Mouse (Mus musculus) bone marrow, adult 2 months (tissue): ENCODE data around the gene Brix1. TPM values are rescaled to one million over a fixed set of nuclear protein-coding genes. Genes with fewer than 3 reads are reported as not detected.

Experiments used
- H3K27ac ChIP-seq: fragments of 200-500 bp; 2 replicates; pipeline ENCODE4 v1.5.1; 2012; ENCODE audit warnings: low read depth, mild to moderate bottlenecking, control low read depth, inconsistent platforms, low read length; ENCODE audit not compliant: control insufficient read depth, poor library complexity, insufficient read depth
- H3K4me1 ChIP-seq: fragments of 200-500 bp; 2 replicates; pipeline ENCODE4 v1.6.1; 2011; ENCODE audit warnings: low read length; ENCODE audit not compliant: control insufficient read depth, insufficient read depth
- H3K4me3 ChIP-seq: fragments of 200-500 bp; replicated peaks from 2 replicates; pipeline ENCODE3; 2011; ENCODE audit warnings: mild to moderate bottlenecking, low read depth, low read length, control low read depth; ENCODE audit not compliant: control insufficient read depth
- CTCF ChIP-seq: fragments of 200-500 bp; IDR thresholded peaks from 2 replicates; pipeline ENCODE4 v1.5.1; 2011; ENCODE audit warnings: low read length, control low read depth; ENCODE audit not compliant: control insufficient read depth, insufficient read depth
- POLR2A ChIP-seq: fragments of 200-500 bp; IDR thresholded peaks from 2 replicates; pipeline ENCODE4 v1.6.1; 2011; ENCODE audit warnings: low read depth, mild to moderate bottlenecking, control low read depth, low read length, borderline replicate concordance; ENCODE audit not compliant: control insufficient read depth
- WGBS: fragments of 180-500 bp; shearing (Covaris S2); methylation state at CpG from one replicate; pipeline ENCODE4 v1.1.7; 2018; 5-methylcytosine and 5-hydroxymethylcytosine counted together
- polyA plus RNA-seq: library from polyadenylated mRNA; stranded (reverse); fragments of >200 nt; gene quantifications from 2 replicates; pipeline ENCODE4 v1.2.4, GENCODE M21; 2011; ENCODE audit warnings: low replicate concordance; ENCODE audit not compliant: missing spikeins, insufficient read depth, insufficient read length

Brix1 gene
- polyA plus RNA-seq, 1 experiment, result 45.1 TPM

DNA sequence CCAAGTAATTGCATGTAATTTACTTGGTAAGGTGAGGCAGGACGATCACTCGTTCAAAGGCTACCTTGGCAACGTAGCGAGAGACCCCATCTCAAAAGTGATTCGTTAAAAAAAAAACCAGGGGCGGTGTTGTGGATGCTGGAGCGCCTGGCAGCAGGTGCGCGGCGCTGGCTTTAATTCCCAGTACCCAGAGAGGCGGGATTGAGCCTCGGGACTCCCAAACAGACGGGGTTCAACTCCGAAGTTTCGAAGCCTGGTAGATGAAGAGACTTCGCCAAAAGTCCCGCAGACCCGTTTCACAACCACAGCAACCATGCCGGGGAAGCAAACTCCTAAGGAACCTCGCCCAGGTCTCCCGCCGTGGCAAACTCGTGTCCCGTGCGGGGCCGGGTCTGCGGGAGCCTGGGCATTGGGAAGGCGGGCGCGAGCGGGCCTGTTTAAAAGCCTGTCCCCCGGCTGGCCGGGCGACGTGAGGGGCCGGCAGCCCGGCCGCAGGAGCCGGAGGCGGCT, 16.1 kb downstream of the Brix1 start:
- no peaks in the 10 kb centered on the region; the same call in 1 of the 2 replicates for H3K4me1 ChIP-seq
- H3K27ac ChIP-seq, result peak overlapping the region; percentile 70; the same call in 1 of the 2 replicates
- TF ChIP-seq CTCF, result no peak
- TF ChIP-seq POLR2A, result no peak
- under 1% methylated on average over 40 of the region's 40 CpGs for WGBS
- H3K4me3 ChIP-seq, result peak overlapping the region; percentile 81

DNA sequence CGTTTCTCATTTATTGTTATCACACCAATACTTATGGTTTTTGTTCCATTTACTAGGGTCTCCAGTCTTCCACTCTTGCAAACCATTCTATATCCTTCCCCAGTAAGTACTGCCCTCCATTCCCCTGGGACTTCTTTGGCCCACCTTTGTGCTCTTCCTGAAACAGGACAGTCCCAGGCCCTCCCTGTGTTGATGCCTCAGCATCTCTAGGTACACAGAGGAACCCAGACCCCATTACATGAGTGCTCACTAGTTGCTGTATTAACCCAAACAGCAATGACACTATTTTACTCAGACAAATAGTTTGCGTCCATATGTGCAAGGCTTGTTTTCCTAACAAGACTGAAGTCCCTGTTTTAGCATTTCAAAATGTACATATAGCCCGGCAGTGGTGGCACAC, 17.0 kb downstream of the Brix1 start:
- H3K4me3 ChIP-seq, result no peak overlapping the region
- WGBS, result 72% methylated on average over 3 of the region's 3 CpGs
- no peak for TF ChIP-seq CTCF
- no peak for TF ChIP-seq POLR2A

GRCm38 (mm10) chr15:10464678-10465077, 21.1 kb downstream of the Brix1 start:
- TF ChIP-seq POLR2A, result no peak
- no peak for TF ChIP-seq CTCF
- no peak overlapping the region for H3K27ac ChIP-seq
- WGBS, result 61% methylated on average over 3 of the region's 3 CpGs
- H3K4me3 ChIP-seq, result no peak overlapping the region
- H3K4me1 ChIP-seq, result peaks cover 1% of the 10 kb centered on the region; the same call in 1 of the 2 replicates

More for the DNA sequence above, 17.0 kb downstream of the Brix1 start:
- Histone ChIP-seq H3K4me1 (peaks cover 1% of the 10 kb centered on the region; the same call in 1 of the 2 replicates), H3K27ac (no peak overlapping the region)

DNA sequence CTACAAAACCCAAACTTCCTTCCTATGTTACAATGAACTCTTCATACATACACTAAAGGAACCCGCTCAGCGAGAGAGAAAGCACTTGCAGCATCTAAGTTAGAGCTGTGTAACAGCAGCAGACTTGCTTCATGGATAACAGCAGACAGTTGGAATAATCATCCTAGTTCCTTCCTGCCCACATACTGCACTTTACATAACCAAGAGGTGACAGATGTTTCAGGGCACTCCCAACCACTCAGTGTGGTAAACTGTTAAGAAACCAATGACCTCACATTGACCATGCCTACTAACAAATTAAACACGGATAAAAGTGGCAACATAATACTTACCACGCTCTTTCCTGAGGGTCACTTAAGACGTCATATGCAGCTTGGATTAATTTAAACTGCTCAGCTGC, 22.2 kb downstream of the Brix1 start:
- TF ChIP-seq CTCF, result no peak
- no peak for TF ChIP-seq POLR2A
- WGBS, result 28% methylated on average over 5 of the region's 5 CpGs
- H3K27ac ChIP-seq, result no peak overlapping the region

DNA sequence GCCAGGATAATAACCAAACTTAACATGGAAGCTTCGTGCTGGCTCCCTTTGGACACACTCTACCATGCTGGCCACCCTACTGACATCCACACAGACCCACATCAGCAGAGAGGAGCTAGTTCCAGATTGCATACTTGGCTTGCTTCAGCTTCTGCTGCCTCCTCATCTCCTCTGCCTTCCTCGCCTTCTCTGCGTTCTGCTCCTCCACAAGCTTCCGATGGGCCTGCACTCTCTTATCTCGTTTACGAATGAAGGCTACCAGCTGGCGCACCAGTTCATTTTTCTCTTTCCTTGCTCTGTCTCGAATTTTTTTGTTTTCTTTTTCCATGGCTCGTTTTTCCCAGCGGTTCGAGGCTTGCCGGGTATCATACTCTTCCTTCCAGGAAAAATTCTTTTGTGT, 24.8 kb downstream of the Brix1 start:
- Histone ChIP-seq H3K4me3 (no peak overlapping the region), H3K4me1 (peaks cover 1% of the 10 kb centered on the region; the same call in 1 of the 2 replicates), H3K27ac (no peak overlapping the region)
- 86% methylated on average over 12 of the region's 12 CpGs for WGBS
- TF ChIP-seq POLR2A (no peak), CTCF (no peak)

More for the DNA sequence above, 22.2 kb downstream of the Brix1 start:
- Histone ChIP-seq H3K4me3 (no peak overlapping the region), H3K4me1 (peaks cover 1% of the 10 kb centered on the region; the same call in 1 of the 2 replicates)

DNA sequence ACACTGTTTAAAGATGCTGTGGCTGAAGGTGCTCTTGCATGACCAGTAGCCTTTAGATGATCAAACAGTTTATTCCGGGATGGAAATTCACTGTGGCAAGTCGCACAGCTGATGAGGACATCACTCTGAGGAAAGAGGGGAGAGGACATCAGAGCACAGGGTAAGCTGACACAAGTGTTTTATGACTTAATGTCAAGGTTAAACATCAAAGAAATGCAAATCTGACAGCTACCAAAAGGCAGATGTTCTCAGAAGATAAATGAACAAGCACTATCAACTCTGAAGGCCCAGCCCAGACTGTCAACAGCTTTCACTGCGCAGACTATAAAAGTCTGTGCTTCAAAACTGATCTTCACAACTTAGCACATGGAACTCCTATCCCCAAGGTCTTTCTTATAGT, 38.6 kb downstream of the Brix1 start:
- Histone ChIP-seq H3K27ac (no peak overlapping the region), H3K4me1 (no peaks in the 10 kb centered on the region), H3K4me3 (no peak overlapping the region)
- 80% methylated on average over 3 of the region's 3 CpGs for WGBS
- TF ChIP-seq POLR2A (no peak), CTCF (no peak)

DNA sequence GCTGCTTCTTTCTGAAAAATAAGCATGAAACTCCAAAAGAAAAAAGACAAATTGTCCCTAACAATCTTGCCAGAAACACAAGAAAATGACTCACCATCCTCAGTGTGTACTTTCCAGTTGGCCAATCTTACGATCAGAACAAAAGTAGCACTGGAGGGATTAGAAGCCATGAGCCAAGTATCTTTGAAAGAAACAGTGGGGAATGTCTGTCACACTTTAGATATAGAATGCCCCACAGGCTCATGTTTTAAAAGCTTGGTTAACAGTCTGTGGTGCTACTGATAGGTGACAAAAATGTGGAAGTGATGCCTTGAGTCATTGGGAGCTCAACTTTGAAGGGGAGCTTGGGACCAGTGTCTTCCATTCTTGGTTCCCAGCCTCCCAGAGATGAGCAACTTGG, 43.5 kb downstream of the Brix1 start:
- 92% methylated on average over 1 of the region's 1 CpGs for WGBS
- Histone ChIP-seq H3K4me1 (no peaks in the 10 kb centered on the region), H3K27ac (no peak overlapping the region), H3K4me3 (no peak overlapping the region)
- TF ChIP-seq CTCF (no peak), POLR2A (no peak)

- 88% methylated on average over 9 of the region's 9 CpGs for WGBS
- Histone ChIP-seq H3K4me3 (no peak overlapping the region), H3K4me1 (no peaks in the 10 kb centered on the region), H3K27ac (no peak overlapping the region)
- TF ChIP-seq CTCF, result no peak
- no peak for TF ChIP-seq POLR2A
Measured at GRCm38 (mm10) chr15:10441493-10441892, 44.3 kb downstream of the Brix1 start.

DNA sequence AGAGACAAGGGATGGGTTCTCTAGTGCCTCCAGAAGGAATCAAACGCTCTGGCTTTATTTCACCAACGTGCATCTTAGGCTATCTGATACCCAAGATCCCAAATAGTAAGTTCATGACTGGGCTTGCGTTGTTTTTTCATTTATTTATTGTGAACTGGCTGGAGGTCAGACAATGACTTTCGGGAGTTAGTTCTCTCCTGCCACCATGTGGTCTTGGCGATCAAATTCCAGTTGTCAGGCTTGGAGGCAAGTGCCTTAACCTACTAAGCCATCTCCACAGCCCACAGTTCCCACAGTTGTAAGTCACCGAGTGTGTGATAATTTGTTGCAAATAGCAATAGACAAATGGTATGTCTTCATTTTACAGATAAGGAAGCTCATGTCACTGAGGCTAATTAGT, 45.8 kb downstream of the Brix1 start:
- 84% methylated on average over 6 of the region's 6 CpGs for WGBS
- Histone ChIP-seq H3K4me1 (no peaks in the 10 kb centered on the region), H3K4me3 (no peak overlapping the region), H3K27ac (no peak overlapping the region)
- no peak for TF ChIP-seq POLR2A
- no peak for TF ChIP-seq CTCF
